Mouse (Mus musculus) forebrain, postnatal 0 days (tissue): ENCODE results near the gene Siva1. TPM values are rescaled to one million over a fixed set of nuclear protein-coding genes. Genes with fewer than 3 reads are reported as not detected.

Experiments
- ATAC-seq: fragments of 200-750 bp; cut with Nextera tagmentation; 2 replicates; pipeline ENCODE4 v1.8.0; 2017; ENCODE audit warnings: mild to moderate bottlenecking, moderate library complexity
- DNase-seq: peaks from one replicate; pipeline ENCODE4 v3.0.0-alpha.2; 2015
- H3K27ac ChIP-seq: fragments of 300-500 bp; sonication (generic); 2 replicates; pipeline ENCODE4 v1.5.1; 2014; ENCODE audit warnings: low read depth, mild to moderate bottlenecking, antibody characterized with exemption, low read length, moderate library complexity, mixed read lengths
- H3K27me3 ChIP-seq: fragments of 300-500 bp; sonication (generic); 2 replicates; pipeline ENCODE4 v1.6.1; 2014; ENCODE audit warnings: mild to moderate bottlenecking, low read length, mixed read lengths; ENCODE audit not compliant: insufficient read depth
- H3K36me3 ChIP-seq: fragments of 300-500 bp; sonication (generic); 2 replicates; pipeline ENCODE4 v1.6.1; 2014; ENCODE audit warnings: mild to moderate bottlenecking, moderate library complexity; ENCODE audit not compliant: insufficient read depth
- H3K4me1 ChIP-seq: fragments of 300-500 bp; sonication (generic); 2 replicates; pipeline ENCODE4 v1.6.1; 2014; ENCODE audit warnings: antibody characterized with exemption; ENCODE audit not compliant: insufficient read depth
- H3K4me2 ChIP-seq: fragments of 300-500 bp; sonication (generic); 2 replicates; pipeline ENCODE4 v1.6.1; 2014; ENCODE audit warnings: low read depth, mild to moderate bottlenecking, moderate library complexity
- H3K4me3 ChIP-seq: fragments of 300-500 bp; sonication (generic); 2 replicates; pipeline ENCODE4 v1.5.1; 2014; ENCODE audit warnings: low read depth, low read length, mixed read lengths
- H3K9ac ChIP-seq: fragments of 300-500 bp; sonication (generic); 2 replicates; pipeline ENCODE4 v1.6.1; 2014; ENCODE audit warnings: mild to moderate bottlenecking
- H3K9me3 ChIP-seq: fragments of 300-500 bp; sonication (generic); 2 replicates; pipeline ENCODE4 v1.6.1; 2016; ENCODE audit warnings: low read length
- CTCF ChIP-seq: sonication (generic); IDR thresholded peaks from 2 replicates; pipeline ENCODE4 v1.5.1; 2016; ENCODE audit warnings: antibody characterized with exemption, control low read depth, low read depth
- WGBS: fragments of 180-500 bp; shearing (Covaris S2); extraction: QIAGEN DNeasy Blood & Tissue Kit; methylation state at CpG from one replicate; pipeline ENCODE4 v1.1.7; 2014; 5-methylcytosine and 5-hydroxymethylcytosine counted together
- polyA plus RNA-seq: library from polyadenylated mRNA; unstranded; fragments of >200 nt; fragmentation: Nextera tagmentation; extraction: Ambion mirVana; gene quantifications from 2 replicates; pipeline ENCODE4 v1.2.1, GENCODE M21; 2015
- total RNA-seq: library from RNA; depleted of rRNA; stranded (reverse); fragments of >200 nt; gene quantifications from 2 replicates; pipeline ENCODE4 v1.2.3, GENCODE M21; 2014

Gene Siva1
- total and polyA plus RNA-seq, 2 experiments from 2014 or later: 28.0 to 50.5 TPM

DNA sequence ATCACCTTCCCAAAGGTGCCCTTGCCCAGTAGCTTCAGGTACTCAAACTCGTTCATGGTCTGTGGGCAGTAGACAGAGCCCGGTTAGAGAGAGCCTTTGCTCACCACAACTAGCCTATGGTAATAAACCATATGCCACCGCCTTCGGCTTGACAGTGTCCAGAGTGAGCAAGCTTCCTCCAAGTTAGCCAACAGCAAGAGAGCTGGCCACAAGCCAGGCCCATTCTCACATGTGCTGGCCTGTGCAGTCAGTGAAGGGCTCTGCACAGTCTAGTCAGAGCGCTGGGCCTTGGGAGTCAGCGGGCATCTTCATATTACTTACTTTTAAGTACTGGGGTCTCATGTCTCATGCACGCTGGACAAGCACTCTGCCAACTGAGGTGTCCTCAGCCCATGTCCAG lies 14.1 kb downstream of the Siva1 start:
- TF ChIP-seq CTCF: no peak
- peaks cover 78% of the 10 kb centered on the region for H3K36me3 ChIP-seq

DNA sequence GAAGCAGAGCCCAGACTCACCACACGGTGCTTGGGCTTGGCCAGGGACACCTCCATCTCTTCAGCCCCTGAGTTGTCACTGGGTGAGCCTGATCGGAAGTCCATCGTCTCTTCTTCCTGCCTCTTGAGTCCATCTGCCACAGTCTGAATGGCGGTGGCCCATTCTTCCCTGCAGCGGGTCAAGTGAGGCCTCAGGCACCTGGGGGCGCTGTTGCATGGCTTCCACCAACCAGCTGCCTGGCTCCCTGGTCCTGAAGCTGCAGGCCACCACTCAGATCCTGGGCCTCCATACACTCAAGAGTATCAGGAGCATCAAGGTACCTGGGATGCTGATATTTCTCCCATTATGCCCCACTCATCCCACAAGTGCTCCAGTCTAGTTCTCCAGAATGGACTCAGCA lies 14.6 kb downstream of the Siva1 start:
- Histone ChIP-seq H3K36me3 (peaks cover 74% of the 10 kb centered on the region), H3K9me3 (no peaks in the 10 kb centered on the region), H3K4me3 (no peak overlapping the region), H3K9ac (no peak overlapping the region), H3K27me3 (no peaks in the 10 kb centered on the region), H3K4me1 (peaks cover 6% of the 10 kb centered on the region), H3K27ac (no peak overlapping the region), H3K4me2 (no peak overlapping the region)
- DNase-seq (no peak), ATAC-seq (no peak)
- TF ChIP-seq CTCF: peak; percentile 57
- WGBS: 81% methylated on average over 6 of the region's 6 CpGs

More for the DNA sequence above, 14.1 kb downstream of the Siva1 start:
- no peaks in the 10 kb centered on the region for H3K9me3 ChIP-seq
- H3K4me2 ChIP-seq: no peak overlapping the region
- no peaks in the 10 kb centered on the region for H3K27me3 ChIP-seq
- WGBS: 89% methylated on average over 7 of the region's 7 CpGs
- ATAC-seq: no peak
- H3K27ac ChIP-seq: no peak overlapping the region
- H3K4me1 ChIP-seq: peaks cover under 1% of the 10 kb centered on the region; the same call in 1 of the 2 replicates
- H3K9ac ChIP-seq: no peak overlapping the region
- H3K4me3 ChIP-seq: no peak overlapping the region
- no peak for DNase-seq

DNA sequence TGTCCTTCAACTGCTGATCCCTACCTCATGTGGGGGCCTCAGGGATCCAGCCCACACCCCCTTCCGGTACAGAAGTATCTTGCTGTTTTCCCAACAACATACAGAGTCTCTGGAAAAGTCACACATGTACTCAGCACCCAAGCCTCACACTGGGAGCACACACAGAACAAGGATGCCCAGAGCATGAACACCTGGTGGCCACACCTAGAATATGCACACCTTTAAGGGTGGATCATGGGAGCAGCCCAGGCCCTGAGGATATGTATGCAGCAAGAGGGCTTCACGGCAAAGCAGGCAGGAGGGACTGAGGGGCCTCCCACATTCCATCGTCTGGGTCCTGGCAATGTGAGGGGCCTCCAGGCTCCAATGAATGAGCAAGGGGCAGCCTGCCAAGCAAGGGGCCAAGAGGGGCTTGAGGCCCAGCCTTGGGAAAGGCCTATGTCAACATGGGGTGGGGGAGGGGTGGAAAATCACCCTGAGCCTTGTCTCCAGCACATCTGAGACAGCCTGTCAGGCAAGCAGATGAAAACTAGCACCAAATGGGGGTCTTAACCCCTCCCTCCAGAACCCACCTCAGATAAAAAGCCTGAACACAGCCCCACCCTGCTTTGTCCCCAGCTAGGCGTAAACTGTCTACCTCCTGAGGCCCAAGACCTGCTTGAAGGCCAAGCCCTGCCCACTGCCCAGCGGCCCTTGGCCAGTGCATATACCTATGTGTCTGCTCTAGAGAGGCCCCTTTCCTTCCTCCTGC lies 16.3 kb downstream of the Siva1 start:
- Histone ChIP-seq H3K27ac (no peak overlapping the region), H3K9ac (no peak overlapping the region), H3K27me3 (no peaks in the 10 kb centered on the region), H3K4me1 (peaks cover 8% of the 10 kb centered on the region), H3K4me3 (no peak overlapping the region), H3K36me3 (peaks cover 65% of the 10 kb centered on the region), H3K9me3 (no peaks in the 10 kb centered on the region), H3K4me2 (no peak overlapping the region)
- 27% methylated on average over 5 of the region's 5 CpGs for WGBS
- DNase-seq (peak; percentile 69), ATAC-seq (0 out of 2 replicates have a peak, but pooled peaks have one; percentile 12)
- peak; percentile 24; the same call in 1 of the 2 replicates for TF ChIP-seq CTCF

DNA sequence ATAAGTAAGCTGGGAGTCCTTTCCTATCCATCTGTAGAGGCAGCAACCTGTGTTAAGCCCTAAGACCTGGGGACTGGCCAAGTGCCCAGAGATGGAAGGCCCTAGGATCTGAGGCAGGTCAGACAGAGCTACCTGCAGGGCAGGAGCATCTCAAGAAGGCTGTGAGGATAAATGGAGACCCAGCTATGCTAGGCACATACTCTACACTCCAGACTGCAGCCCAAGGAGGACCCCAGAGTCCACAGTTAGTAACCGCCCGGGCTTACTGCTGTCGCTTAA lies 16.8 kb downstream of the Siva1 start:
- DNase-seq: no peak
- 54% methylated on average over 3 of the region's 3 CpGs for WGBS
- H3K36me3 ChIP-seq: peaks cover 60% of the 10 kb centered on the region
- no peaks in the 10 kb centered on the region for H3K9me3 ChIP-seq
- no peak for TF ChIP-seq CTCF
- H3K9ac ChIP-seq: no peak overlapping the region
- H3K4me2 ChIP-seq: no peak overlapping the region
- no peak overlapping the region for H3K4me3 ChIP-seq
- no peak for ATAC-seq
- H3K4me1 ChIP-seq: peaks cover 9% of the 10 kb centered on the region
- no peaks in the 10 kb centered on the region for H3K27me3 ChIP-seq
- no peak overlapping the region for H3K27ac ChIP-seq

DNA sequence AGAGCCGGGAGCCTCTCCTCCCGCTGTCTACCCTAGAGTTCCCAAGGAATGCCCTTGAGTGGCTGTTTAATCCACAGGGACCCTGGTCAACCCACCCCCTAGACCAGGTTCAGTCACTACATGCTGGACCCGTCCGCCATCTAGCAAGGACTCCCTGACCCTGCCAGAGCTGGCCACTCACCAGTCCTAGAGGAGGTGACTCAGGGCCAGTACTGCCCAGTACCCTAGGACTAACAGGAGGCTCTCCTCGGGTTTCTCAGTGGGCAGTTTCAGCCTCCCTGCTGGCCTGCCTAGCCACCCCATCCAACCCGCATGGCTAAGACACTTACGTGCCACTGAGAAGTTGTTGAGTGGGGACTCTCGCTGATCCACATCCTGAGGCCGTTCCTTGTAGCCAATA lies 17.4 kb downstream of the Siva1 start:
- Histone ChIP-seq H3K9ac (no peak overlapping the region), H3K4me3 (no peak overlapping the region), H3K9me3 (no peaks in the 10 kb centered on the region), H3K36me3 (peaks cover 55% of the 10 kb centered on the region), H3K27ac (no peak overlapping the region), H3K4me1 (peaks cover 9% of the 10 kb centered on the region), H3K27me3 (no peaks in the 10 kb centered on the region), H3K4me2 (no peak overlapping the region)
- WGBS: 83% methylated on average over 9 of the region's 9 CpGs
- ATAC-seq (no peak), DNase-seq (no peak)
- no peak for TF ChIP-seq CTCF

DNA sequence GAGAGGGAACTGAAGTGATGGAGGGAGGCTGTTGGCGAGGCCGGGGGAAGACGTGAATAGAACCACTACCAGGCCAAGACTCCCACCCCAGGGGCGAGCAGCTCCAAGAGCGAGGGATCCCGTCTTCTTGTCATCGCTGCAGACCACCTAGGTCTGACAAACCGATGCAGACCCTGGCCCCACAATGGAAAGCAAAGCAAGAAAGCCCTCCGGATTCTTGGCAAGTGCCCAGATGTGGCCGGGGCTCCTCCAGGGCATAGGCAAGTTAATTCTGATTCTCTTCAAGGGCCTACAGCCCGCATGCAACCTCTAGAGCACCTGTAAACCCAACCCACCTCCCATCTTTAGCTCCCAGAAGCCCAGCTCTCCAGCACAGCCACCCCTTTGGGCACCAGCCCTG lies 18.8 kb downstream of the Siva1 start:
- 32% methylated on average over 11 of the region's 11 CpGs for WGBS

DNA sequence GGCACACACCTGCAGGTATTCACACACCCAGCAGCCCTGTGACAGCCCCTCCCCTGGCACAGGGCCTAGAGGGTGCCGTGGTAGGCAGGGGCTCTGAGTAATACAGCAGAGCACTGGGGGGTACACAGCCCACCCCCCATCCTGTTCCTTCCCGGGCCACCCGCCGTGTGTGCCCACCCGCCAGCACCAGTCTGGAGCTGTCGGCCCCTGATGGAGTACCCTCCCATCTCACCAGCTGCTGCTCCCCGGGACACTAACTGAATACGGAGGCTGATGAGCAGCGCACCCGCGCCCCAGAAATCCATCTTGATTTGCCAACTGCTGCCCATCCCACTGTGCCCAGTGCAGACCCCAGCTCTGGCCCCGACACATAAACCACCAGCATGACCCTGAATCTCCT lies 19.2 kb downstream of the Siva1 start:
- H3K4me1 ChIP-seq: peaks cover 9% of the 10 kb centered on the region
- H3K4me3 ChIP-seq: no peak overlapping the region
- H3K4me2 ChIP-seq: 0 out of 2 replicates have a peak overlapping the region, but pooled peaks have one; percentile 17
- H3K27me3 ChIP-seq: no peaks in the 10 kb centered on the region
- peak; percentile 20 for ATAC-seq
- H3K27ac ChIP-seq: peak overlapping the region; percentile 50; the same call in 1 of the 2 replicates
- H3K9me3 ChIP-seq: no peaks in the 10 kb centered on the region
- no peak for DNase-seq
- WGBS: 24% methylated on average over 12 of the region's 12 CpGs
- peaks cover 52% of the 10 kb centered on the region for H3K36me3 ChIP-seq
- H3K9ac ChIP-seq: peak overlapping the region; percentile 31; the same call in 1 of the 2 replicates
- TF ChIP-seq CTCF: no peak

More for the DNA sequence above, 18.8 kb downstream of the Siva1 start:
- H3K4me3 ChIP-seq: no peak overlapping the region
- no peak for DNase-seq
- ATAC-seq: no peak
- H3K9ac ChIP-seq: no peak overlapping the region
- H3K27me3 ChIP-seq: no peaks in the 10 kb centered on the region
- H3K4me1 ChIP-seq: peaks cover 9% of the 10 kb centered on the region
- H3K27ac ChIP-seq: peak overlapping the region; percentile 50; the same call in 1 of the 2 replicates
- peaks cover 52% of the 10 kb centered on the region for H3K36me3 ChIP-seq
- H3K4me2 ChIP-seq: no peak overlapping the region
- no peak for TF ChIP-seq CTCF
- no peaks in the 10 kb centered on the region for H3K9me3 ChIP-seq
